Mouse (Mus musculus) embryonic stem cell, embryonic (primary cell): ENCODE measurements around the gene Tcp11l2.

Source experiments
- CTCF ChIA-PET, 4 experiments: fragments of 300-600 bp in 2 of 4; fragments of 350-600 bp in 2 of 4; sonication (Branson Sonifier 250); formaldehyde crosslinking; loops; one replicate each; lab custom pipeline; 2022; ENCODE audit warnings: inconsistent platforms in 2 of 4; lab: Charles Lee
- POLR2A ChIA-PET, 4 experiments: fragments of 300-600 bp in 2 of 4; fragments of 350-600 bp in 2 of 4; sonication (Branson Sonifier 250); formaldehyde crosslinking; loops; one replicate each; lab custom pipeline; 2022; ENCODE audit warnings: antibody characterized with exemption in 4 of 4, inconsistent platforms in 1 of 4; lab: Charles Lee

Tcp11l2 gene

GRCm38 (mm10) chr10:84654731-84655130, 78.3 kb downstream of the Tcp11l2 start:
- CTCF ChIA-PET, result interaction anchor here in 1 of 4 experiments (1.0 kb wide), 1 partner anchor 140 kb away, joined by 3 read pairs; no protein-coding TSS in a partner anchor
- POLR2A ChIA-PET, result interaction anchor here in 1 of 4 experiments (0.9 to 2.3 kb wide), 3 partner anchors 12 to 32 kb away, joined by 3 to 5 read pairs (median 3); no protein-coding TSS in a partner anchor

- CTCF ChIA-PET, result interaction anchor here in 2 of 4 experiments (0.6 to 0.7 kb wide), 2 partner anchors 57 to 157 kb away, joined by 3 to 4 read pairs; no protein-coding TSS in a partner anchor
These were observed 80.2 kb downstream of the Tcp11l2 start for GRCm38 (mm10) chr10:84656618-84657017.

GRCm38 (mm10) chr10:84657437-84658087, 81.1 kb downstream of the Tcp11l2 start:
- POLR2A ChIA-PET, result interaction anchor here in 3 of 4 experiments (0.5 to 2.0 kb wide), 6 partner anchors 11 to 323 kb away, joined by 3 to 6 read pairs (median 4); partner anchors contain the start of gene Polr3b (in 2 of the 3)

More at GRCm38 (mm10) chr10:84656618-84657017, 80.2 kb downstream of the Tcp11l2 start:
- POLR2A ChIA-PET, result interaction anchor here in 3 of 4 experiments (0.6 to 2.0 kb wide), 5 partner anchors 15 to 217 kb away, joined by 3 to 4 read pairs (median 4); partner anchors contain the start of gene Polr3b (in 1 of the 3)

GRCm38 (mm10) chr10:84658088-84658848, 81.8 kb downstream of the Tcp11l2 start:
- POLR2A ChIA-PET, result interaction anchor here in 2 of 4 experiments (0.5 to 2.1 kb wide), 3 partner anchors 32 to 36 kb away, joined by 3 to 4 read pairs (median 4); partner anchors contain the start of gene Polr3b (in 1 of the 2)

More at GRCm38 (mm10) chr10:84657437-84658087, 81.1 kb downstream of the Tcp11l2 start:
- CTCF ChIA-PET, result no interaction called here

GRCm38 (mm10) chr10:84659281-84659680, 82.9 kb downstream of the Tcp11l2 start:
- CTCF ChIA-PET, result no interaction called here
- POLR2A ChIA-PET, result interaction anchor here in 1 of 4 experiments (2.1 kb wide), 1 partner anchor 33 kb away, joined by 4 read pairs; no protein-coding TSS in a partner anchor

More at GRCm38 (mm10) chr10:84658088-84658848, 81.8 kb downstream of the Tcp11l2 start:
- CTCF ChIA-PET, result no interaction called here

GRCm38 (mm10) chr10:84662138-84662537, 85.7 kb downstream of the Tcp11l2 start:
- ChIA-PET CTCF (no interaction called here), POLR2A (interaction anchor here in 1 of 4 experiments (1.4 kb wide), 1 partner anchor 16 kb away, joined by 3 read pairs; no protein-coding TSS in a partner anchor)
